Mouse (Mus musculus) cerebellum, adult 18-20 months (tissue): Measurements from ENCODE around the gene Gm10643.

Experiments used
- DNase-seq, 2 experiments: peaks; one replicate each; pipeline ENCODE4 v3.0.0; 2021

Gene Gm10643

DNA sequence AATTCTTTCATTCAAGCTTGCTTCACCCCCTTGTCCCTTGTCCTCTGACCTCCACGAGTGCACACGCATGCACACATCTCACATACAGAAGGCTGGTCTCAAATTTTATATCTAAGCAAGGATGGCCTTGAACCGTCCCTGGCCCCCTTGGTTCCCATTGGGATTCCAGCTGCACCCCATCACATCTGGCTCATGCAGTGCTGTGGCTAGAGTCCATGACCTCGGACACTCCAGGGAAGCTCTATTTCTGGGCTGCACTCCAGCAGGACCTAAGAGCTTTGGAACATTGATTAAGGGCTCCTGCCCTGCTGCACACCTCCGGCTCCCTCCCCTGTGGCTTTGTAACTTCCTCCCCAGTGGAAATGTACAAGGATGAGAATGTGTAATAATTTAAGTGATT is 26.9 kb downstream of the Gm10643 start:
- DNase-seq: no peak

DNA sequence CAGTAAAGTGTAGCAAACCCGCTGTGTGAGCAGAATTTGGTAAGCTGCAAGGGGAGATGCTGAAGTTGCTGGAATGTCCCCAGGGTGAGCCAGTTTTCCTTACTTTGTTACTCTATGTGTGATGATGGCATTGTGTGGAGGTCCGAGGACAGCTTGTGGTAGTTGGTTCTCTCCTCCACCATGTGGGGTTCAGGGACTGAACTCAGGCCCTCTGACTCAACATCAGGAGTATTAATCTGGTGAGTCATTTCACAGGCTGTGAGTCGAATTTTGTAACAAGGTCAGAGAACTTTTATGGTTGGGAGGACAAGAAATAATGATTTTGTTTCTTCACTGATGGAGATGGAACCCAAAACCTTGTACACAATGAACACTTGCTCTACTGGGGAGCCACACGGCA is 32.2 kb downstream of the Gm10643 start:
- DNase-seq: no peak

DNA sequence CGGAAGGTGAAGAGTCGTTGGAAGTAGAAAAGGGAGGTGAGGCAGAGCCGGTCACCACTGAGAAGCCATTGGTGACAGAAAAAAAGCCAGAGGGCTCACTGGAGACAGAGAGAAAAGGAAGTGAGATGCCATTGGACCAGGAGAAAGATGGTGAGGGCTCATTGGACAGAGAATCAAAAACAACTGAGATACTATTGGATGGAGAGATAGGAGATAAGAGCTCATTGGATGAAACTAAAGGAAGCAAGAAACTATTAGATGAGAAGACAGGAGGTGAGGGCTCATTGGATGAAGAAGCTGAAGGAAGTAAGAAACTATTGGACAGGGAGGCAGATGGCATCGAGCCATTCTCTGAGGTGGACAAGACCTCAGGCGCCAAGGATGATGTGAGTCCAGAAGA is 35.7 kb downstream of the Gm10643 start:
- DNase-seq: no peak

DNA sequence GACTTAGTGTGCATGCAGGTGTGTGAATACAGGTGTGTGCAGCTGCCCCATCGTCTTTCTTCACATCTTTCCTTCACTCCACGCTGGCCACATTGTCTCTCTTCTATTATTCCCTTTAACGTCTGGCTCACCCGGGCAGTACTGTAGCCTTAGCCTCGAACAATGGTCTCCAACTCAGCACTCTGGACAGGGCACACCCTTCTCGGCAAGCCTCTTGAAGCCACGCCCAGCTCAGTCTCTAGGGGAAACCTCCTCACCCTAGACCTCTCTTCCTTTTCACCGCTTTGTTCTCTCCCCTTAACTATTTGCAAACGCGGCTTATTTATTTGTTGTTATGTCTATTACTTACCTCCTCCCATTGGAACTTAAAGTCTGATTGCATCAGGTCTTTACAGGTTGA is 37.5 kb downstream of the Gm10643 start:
- no peak for DNase-seq

DNA sequence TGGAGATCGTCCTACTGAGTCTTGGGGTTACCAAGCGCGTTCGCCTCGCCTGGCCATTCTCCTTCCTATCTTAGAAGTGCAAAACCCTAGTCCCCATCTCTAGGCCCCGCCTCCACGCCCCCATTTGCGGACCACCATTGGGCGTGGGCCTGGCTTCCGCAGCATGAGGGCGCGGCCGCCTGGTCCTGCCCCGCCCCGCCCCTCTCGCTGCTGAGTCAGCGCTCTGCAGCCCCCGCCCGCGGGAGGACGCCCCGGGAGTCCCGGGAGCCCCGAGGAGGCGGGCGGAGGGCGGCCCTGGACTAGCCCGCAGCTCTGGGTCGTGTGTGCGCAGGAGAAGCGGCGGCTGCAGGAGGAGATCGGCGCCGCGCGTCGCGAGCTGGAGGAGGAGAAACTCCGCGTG is 39.1 kb downstream of the Gm10643 start:
- no peak for DNase-seq

DNA sequence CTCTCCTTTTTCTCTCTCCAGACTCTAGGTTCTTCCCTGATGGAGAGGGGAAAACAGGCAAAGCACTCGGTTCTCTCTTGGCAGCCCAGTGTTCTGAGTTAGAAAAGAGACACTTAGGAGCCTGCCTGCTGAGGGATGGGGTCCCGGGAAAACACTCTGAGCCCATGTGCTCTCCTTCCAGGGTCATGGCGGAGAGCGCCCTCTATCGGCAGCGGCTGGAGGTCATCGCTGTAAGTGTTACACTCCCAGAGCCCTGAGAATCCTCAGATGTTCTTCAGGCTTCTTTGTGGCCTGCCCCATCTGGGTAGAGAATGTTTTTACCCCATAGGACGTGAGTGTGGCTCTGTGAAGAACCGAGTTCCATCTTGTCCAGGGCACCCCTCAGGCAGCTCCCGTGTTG is 40.8 kb downstream of the Gm10643 start:
- peak in 1 of 2 experiments; percentile 51 for DNase-seq

DNA sequence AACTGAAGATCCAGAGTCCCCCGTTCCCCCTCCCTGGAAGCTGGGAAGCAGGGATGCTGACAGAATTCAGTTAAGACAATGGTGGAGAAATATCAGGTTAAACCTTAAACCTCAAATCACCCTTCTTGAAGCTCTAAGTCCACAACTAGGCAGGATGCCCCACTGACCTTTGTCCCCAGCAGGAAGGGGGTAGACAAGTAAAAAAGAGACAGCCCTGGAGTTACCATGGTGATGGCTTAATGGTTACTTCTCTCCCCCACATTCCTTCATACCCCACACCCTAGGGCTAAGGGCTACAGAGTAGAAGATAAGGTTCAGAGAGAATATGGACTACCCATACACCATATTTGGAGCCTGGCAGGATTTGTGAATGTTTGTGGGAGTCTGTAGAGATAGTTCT is 41.3 kb downstream of the Gm10643 start:
- DNase-seq: no peak

DNA sequence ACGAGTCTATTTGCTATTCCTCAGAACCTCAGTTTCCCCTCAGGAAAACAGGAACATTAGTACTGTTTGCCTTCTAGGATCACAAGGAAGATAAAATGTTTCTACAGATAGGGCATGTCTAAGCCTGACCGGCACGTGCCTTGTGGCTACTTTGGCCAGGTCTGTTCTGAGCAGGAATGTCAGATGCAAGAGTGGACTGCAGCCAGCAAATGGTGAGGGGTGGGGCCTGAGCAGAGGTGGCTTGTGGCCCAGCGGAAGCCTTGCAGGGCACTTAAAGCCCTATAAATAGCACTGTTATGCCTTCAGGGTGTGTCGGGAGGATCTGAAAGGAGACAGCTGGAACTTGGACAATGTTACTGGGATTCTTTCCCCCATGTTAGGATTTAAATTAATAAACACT is 41.9 kb downstream of the Gm10643 start:
- no peak for DNase-seq

DNA sequence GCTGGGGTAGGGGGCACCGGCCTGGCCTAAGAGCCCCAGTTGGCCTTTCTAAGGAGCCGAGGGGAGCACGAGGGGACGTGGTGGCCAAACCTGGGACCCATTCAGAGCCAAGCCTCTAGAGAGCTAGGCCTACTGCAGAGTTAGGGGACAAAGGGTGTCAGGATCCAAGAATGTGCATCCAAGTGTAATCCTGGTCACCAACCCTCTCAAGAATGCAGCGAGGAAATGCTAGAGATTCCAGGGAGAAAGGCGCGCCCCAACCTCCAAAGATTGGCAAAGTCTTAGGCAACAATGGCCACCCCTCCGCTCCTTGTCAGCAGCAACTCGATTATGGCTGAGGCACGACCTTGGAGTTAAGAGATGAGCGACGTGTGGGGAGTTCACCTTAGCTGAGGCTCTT is 43.4 kb downstream of the Gm10643 start:
- no peak for DNase-seq

DNA sequence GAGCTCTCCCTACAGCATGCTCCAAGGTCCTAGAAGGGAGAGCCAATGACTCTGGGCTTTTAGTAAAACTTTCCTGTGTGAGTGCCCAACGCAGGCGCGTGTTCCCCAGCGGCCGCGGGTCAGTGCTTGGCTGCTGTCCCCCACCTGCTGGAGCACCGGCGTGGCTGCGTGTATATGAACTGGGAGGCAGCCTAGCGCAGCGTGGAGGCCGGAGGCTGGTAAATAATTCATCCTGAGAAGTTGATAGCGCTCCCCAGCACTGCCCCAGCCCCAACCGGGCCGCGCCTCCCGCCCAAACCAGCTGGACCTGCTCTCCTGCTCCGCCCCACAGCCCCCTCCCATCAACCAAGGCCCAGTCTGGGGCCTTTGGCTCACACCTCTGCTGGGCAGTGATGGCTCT is 43.8 kb downstream of the Gm10643 start, which contains the start of gene Palm3:
Palm3 (plus strand) TSS at position 376 of the 400 bp plus-strand sequence.
- no peak for DNase-seq

DNA sequence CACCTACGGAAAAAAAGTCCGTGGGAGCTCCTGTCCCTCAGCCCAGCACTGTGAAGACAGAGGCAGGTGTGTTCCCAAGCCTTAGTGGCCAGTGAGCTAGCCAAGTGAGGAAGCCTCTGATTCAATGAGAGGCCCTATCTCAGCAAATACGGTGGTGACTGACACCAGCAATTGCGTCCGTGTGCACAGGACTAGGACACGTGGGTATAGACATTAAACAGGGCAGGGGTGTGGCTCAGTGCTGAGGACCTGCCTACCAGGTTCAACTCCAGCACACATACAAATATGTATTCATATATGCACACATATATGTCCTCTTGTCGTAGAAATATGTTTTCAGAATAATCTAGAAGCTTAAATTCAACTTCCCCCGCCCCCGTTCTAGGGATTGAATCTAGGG is 45.2 kb downstream of the Gm10643 start:
- no peak for DNase-seq

DNA sequence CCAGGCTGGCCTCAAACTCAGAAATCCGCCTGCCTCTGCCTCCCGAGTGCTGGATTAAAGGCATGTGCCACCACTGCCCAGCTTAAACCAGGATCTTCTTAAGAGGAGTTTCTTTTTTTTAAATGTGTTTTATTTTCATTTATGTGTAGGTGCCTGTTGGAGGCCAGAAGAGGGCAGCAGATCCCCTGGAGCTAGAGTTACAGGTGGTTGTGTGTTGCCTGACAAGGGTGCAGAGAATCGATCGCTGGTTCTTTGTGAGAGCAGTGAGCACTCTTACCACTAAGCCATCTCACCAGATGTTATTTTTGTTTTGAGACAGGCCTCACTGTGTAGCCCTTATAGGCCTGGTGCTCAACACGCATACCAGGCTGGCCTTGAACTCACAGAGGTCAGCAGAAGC is 49.1 kb downstream of the Gm10643 start:
- no peak for DNase-seq
